Comparison of ENCODE assay signal across 19 mouse cellular contexts in the genomic region with DNA sequence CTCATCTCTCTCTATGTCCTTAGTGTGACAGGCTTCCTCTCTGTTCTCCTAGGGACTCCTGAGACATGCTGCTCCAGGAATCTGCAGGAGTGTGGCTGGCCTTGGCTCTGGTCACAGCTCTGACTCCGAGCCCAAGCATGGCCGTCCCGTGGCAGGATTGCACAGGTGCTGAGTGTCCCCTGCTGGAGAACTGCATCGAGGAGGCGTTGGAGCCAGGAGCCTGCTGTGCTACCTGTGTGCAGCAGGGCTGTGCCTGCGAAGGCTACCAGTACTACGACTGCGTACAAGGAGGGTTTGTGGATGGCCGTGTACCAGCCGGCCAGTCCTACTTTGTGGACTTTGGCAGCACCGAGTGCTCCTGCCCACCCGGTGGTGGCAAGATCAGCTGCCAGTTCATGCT. TPM values are rescaled to one million over a fixed set of nuclear protein-coding genes. Genes with fewer than 3 reads are reported as not detected.
A peak's percentile ranks its signal among the peaks of the same experiment; 100 is the strongest.
DNase-seq lines count a peak whose midpoint lies in the region; ATAC-seq and TF ChIP-seq lines count a peak whose summit lies in the region.
"Had no signal": no experiment of that assay in that cellular context is flagged by ENCODE, and none has a peak within 500 bp of the region (broad histone marks: within the 10 kb centered on the region; RNA-seq: fewer than 3 reads in every experiment).

No protein-coding gene starts in this region.

- no peak for TF ChIP-seq EP300 in heart, postnatal 0 days (IDR thresholded peaks at IDR 0.05; ENCODE audit: low read depth)

- 0 out of 2 replicates have a peak, but pooled peaks cover under 1% of the 10 kb centered on the region for H3K36me3 ChIP-seq in heart, postnatal 0 days (replicated peaks; ENCODE audit: control insufficient read depth, insufficient read depth, low read length)
- no peaks in the 10 kb centered on the region for H3K36me3 ChIP-seq in lung, embryonic 14.5 days (ENCODE audit: insufficient read depth)
- H3K36me3 ChIP-seq in embryonic facial prominence, embryonic 10.5 days (replicated peaks): peaks cover 25% of the 10 kb centered on the region
- H3K36me3 ChIP-seq: forebrain, embryonic 15.5 days; G1E; intestine, embryonic 15.5 days; liver, embryonic 13.5 days had no signal

- H3K27ac ChIP-seq in heart, postnatal 0 days (ENCODE audit: low read depth): no peak overlapping the region
- no peak overlapping the region for H3K27ac ChIP-seq in lung, embryonic 14.5 days (ENCODE audit: low read depth)
- 0 out of 2 replicates have a peak overlapping the region, but pooled peaks have one; percentile 12 for H3K27ac ChIP-seq in embryonic facial prominence, embryonic 10.5 days (replicated peaks)
- H3K27ac ChIP-seq: embryonic facial prominence, embryonic 15.5 days; forebrain, embryonic 15.5 days; intestine, embryonic 15.5 days; liver, embryonic 13.5 days; macrophage had no signal

- WGBS in heart, postnatal 0 days: 82% methylated on average over 12 of the region's 12 CpGs
- WGBS in lung, embryonic 14.5 days: 78% methylated on average over 12 of the region's 12 CpGs
- WGBS in embryonic facial prominence, embryonic 10.5 days: 84% methylated on average over 12 of the region's 12 CpGs

- H3K4me3 ChIP-seq in heart, postnatal 0 days (ENCODE audit: low read depth, low read length): no peak overlapping the region
- H3K4me3 ChIP-seq in lung, embryonic 14.5 days (ENCODE audit: low read depth, low read length): no peak overlapping the region
- H3K4me3 ChIP-seq in embryonic facial prominence, embryonic 10.5 days: no peak overlapping the region
- H3K4me3 ChIP-seq: embryonic facial prominence, embryonic 15.5 days; forebrain, embryonic 15.5 days; intestine, embryonic 15.5 days; liver, embryonic 13.5 days had no signal

- peak; percentile 35 for TF ChIP-seq CTCF in heart, postnatal 0 days (IDR thresholded peaks at IDR 0.05; ENCODE audit: low read depth)
- peak; percentile 43 for TF ChIP-seq CTCF in lung, embryonic 14.5 days (IDR thresholded peaks at IDR 0.05; ENCODE audit: low read depth)

- no peak for DNase-seq in heart, postnatal 0 days (ENCODE audit: low spot score)
- no peak for DNase-seq in heart, postnatal 14 days
- DNase-seq in lung, embryonic 14.5 days: no peak
- no peak for DNase-seq in lung, postnatal 25 days (ENCODE audit: low spot score)
- peak; percentile 74 to 76 for DNase-seq in cerebellum, adult 18-20 months
- DNase-seq in embryonic facial prominence, embryonic 10.5 days (ENCODE audit: low spot score): peak; percentile 17
- no peak for DNase-seq in left cerebral cortex, adult 11 months (ENCODE audit: low spot score)
- no peak for DNase-seq in c-Kit-positive CD71-positive TER-119-positive erythroid progenitor cells, embryonic 14.5 days (ENCODE audit: low spot score)
- DNase-seq: adrenal gland, postnatal 14 days; heart, postnatal 4 days; kidney, postnatal 25 days; liver, embryonic 13.5 days; right cerebral cortex, postnatal 25 days; thymus, adult 2 months had no signal

- intact Hi-C loops in heart, postnatal 14 days (cut with DNase I): no loop called here

- no peak for ATAC-seq in heart, postnatal 0 days (ENCODE audit: insufficient read depth, low read depth)
- no peak for ATAC-seq in lung, embryonic 14.5 days (ENCODE audit: insufficient read depth)
- ATAC-seq: forebrain, embryonic 15.5 days; intestine, embryonic 15.5 days had no signal

- no peaks in the 10 kb centered on the region for H3K4me1 ChIP-seq in heart, postnatal 0 days (ENCODE audit: control insufficient read depth, insufficient read depth)
- H3K4me1 ChIP-seq in lung, embryonic 14.5 days (ENCODE audit: insufficient read depth): peaks cover 7% of the 10 kb centered on the region; the same call in 1 of the 2 replicates
- H3K4me1 ChIP-seq in embryonic facial prominence, embryonic 10.5 days: peaks cover 50% of the 10 kb centered on the region

- H3K4me2 ChIP-seq in heart, postnatal 0 days (ENCODE audit: low read depth, low read length): no peak overlapping the region
- no peak overlapping the region for H3K4me2 ChIP-seq in lung, embryonic 14.5 days
- H3K4me2 ChIP-seq: embryonic facial prominence, embryonic 15.5 days; forebrain, embryonic 15.5 days; intestine, embryonic 15.5 days; liver, embryonic 13.5 days had no signal

- H3K9me3 ChIP-seq in heart, postnatal 0 days (replicated peaks; ENCODE audit: control insufficient read depth, low read length): no peaks in the 10 kb centered on the region
- H3K9me3 ChIP-seq in lung, embryonic 14.5 days (ENCODE audit: low read depth, low read length): no peaks in the 10 kb centered on the region
- no peaks in the 10 kb centered on the region for H3K9me3 ChIP-seq in embryonic facial prominence, embryonic 10.5 days
- H3K9me3 ChIP-seq: embryonic facial prominence, embryonic 15.5 days; forebrain, embryonic 15.5 days; G1E; intestine, embryonic 15.5 days; liver, embryonic 13.5 days had no signal

- no peak overlapping the region for H3K9ac ChIP-seq in heart, postnatal 0 days (replicated peaks; ENCODE audit: low read depth, low read length)
- H3K9ac ChIP-seq in lung, embryonic 14.5 days: no peak overlapping the region
- H3K9ac ChIP-seq: embryonic facial prominence, embryonic 15.5 days; forebrain, embryonic 15.5 days; intestine, embryonic 15.5 days; liver, embryonic 13.5 days had no signal

- H3K27me3 ChIP-seq in heart, postnatal 0 days (ENCODE audit: control insufficient read depth, insufficient read depth, low read length): peaks cover 8% of the 10 kb centered on the region; the same call in 1 of the 2 replicates
- no peaks in the 10 kb centered on the region for H3K27me3 ChIP-seq in lung, embryonic 14.5 days (ENCODE audit: insufficient read depth, low read length)
- no peaks in the 10 kb centered on the region for H3K27me3 ChIP-seq in embryonic facial prominence, embryonic 10.5 days (replicated peaks; ENCODE audit: low read depth, poor library complexity, severe bottlenecking)
- H3K27me3 ChIP-seq: embryonic facial prominence, embryonic 15.5 days; forebrain, embryonic 15.5 days; intestine, embryonic 15.5 days had no signal

RNA-seq across cellular contexts. Expression of a gene that starts 20.8 kb away (rescaled TPM):
- 222 and 302 TPM in 2 replicates for total RNA-seq in heart, postnatal 0 days (2014; rRNA removed; ENCODE audit: low replicate concordance)
- 117 and 120 TPM in 2 replicates for polyA plus RNA-seq in heart, postnatal 0 days (2015; fragmentation: Nextera tagmentation; extraction: Ambion mirVana)
- total RNA-seq in heart, postnatal 14 days (2021): 100 to 1,000 TPM; 112 to 127 TPM
- polyA plus RNA-seq in lung, embryonic 14.5 days (2014; fragmentation: Nextera tagmentation; extraction: Ambion mirVana): 22.9 and 32.3 TPM in 2 replicates
- polyA plus RNA-seq in embryonic facial prominence, embryonic 10.5 days (2016; fragmentation: Nextera tagmentation; extraction: Ambion mirVana): 56.6 and 69.0 TPM in 2 replicates
- polyA plus RNA-seq: G1E had no signal

Comparison
In these comparisons a context has a peak if more than half of its experiments do, and no peak if none do; other contexts are left out.
1. DNase-seq: peak in cerebellum, adult 18-20 months (2 of 2) and embryonic facial prominence, embryonic 10.5 days (single experiment); none in heart, postnatal 0 days (single experiment), heart, postnatal 14 days (0 of 2), lung, embryonic 14.5 days (single experiment), lung, postnatal 25 days (single experiment), left cerebral cortex, adult 11 months (single experiment) and c-Kit-positive CD71-positive TER-119-positive erythroid progenitor cells, embryonic 14.5 days (single experiment).